Mouse (Mus musculus) adrenal gland, adult 8-10 months (tissue): ENCODE data around the gene Nploc4. TPM values are rescaled to one million over a fixed set of nuclear protein-coding genes. Genes with fewer than 3 reads are reported as not detected.
"Not testable (repeated sequence)": the region's sequence is repeated elsewhere in the genome, so short reads cannot be mapped to it uniquely, and the experiment has no call there.

Experiments
- DNase-seq: peaks from one replicate; pipeline ENCODE4 v3.0.0; 2022
- total RNA-seq, 4 experiments: library from RNA; stranded (reverse); gene quantifications; 2 replicates each; pipeline ENCODE4 v1.2.4; 2022

The Nploc4 gene
- total RNA-seq, 4 experiments from 2014 or later: 89.1 to 108 (median 99.5) TPM

- no peak for DNase-seq
Observed at GRCm38 (mm10) chr11:120442344-120442743, 4.8 kb upstream of the Nploc4 start, which contains the start of gene Tspan10. Tspan10 (plus strand) TSS chr11:120442644.

GRCm38 (mm10) chr11:120437857-120438385, 413 bp upstream of the Nploc4 start:
- DNase-seq: no peak

- no peak for DNase-seq
Observed at GRCm38 (mm10) chr11:120426727-120427126, 10.8 kb downstream of the Nploc4 start.

- DNase-seq: peak; percentile 41
Observed at GRCm38 (mm10) chr11:120423569-120424295, 13.8 kb downstream of the Nploc4 start.

GRCm38 (mm10) chr11:120422651-120423568, 14.6 kb downstream of the Nploc4 start:
- peak; percentile 37 for DNase-seq

- DNase-seq: no peak
Observed at GRCm38 (mm10) chr11:120418592-120418991, 18.9 kb downstream of the Nploc4 start.

GRCm38 (mm10) chr11:120417852-120418251, 19.7 kb downstream of the Nploc4 start:
- no peak for DNase-seq

GRCm38 (mm10) chr11:120413621-120414020, 23.9 kb downstream of the Nploc4 start:
- DNase-seq: not testable (repeated sequence)

GRCm38 (mm10) chr11:120406445-120406844, 31.1 kb downstream of the Nploc4 start:
- DNase-seq: no peak

GRCm38 (mm10) chr11:120405867-120406266, 31.6 kb downstream of the Nploc4 start:
- DNase-seq: no peak

GRCm38 (mm10) chr11:120404814-120405213, 32.7 kb downstream of the Nploc4 start:
- DNase-seq: no peak

GRCm38 (mm10) chr11:120399319-120399718, 38.2 kb downstream of the Nploc4 start:
- no peak for DNase-seq

GRCm38 (mm10) chr11:120397602-120398001, 39.9 kb downstream of the Nploc4 start:
- no peak for DNase-seq

GRCm38 (mm10) chr11:120395661-120396060, 41.8 kb downstream of the Nploc4 start:
- DNase-seq: no peak

GRCm38 (mm10) chr11:120388580-120388979, 48.9 kb downstream of the Nploc4 start:
- DNase-seq: no peak

GRCm38 (mm10) chr11:120387157-120387556, 50.4 kb downstream of the Nploc4 start:
- DNase-seq: no peak

- DNase-seq: no peak
Observed at GRCm38 (mm10) chr11:120386632-120387031, 50.9 kb downstream of the Nploc4 start.

GRCm38 (mm10) chr11:120382509-120382908, 55.0 kb downstream of the Nploc4 start:
- no peak for DNase-seq

GRCm38 (mm10) chr11:120381157-120381556, 56.4 kb downstream of the Nploc4 start:
- no peak for DNase-seq

- no peak for DNase-seq
Observed at GRCm38 (mm10) chr11:120380271-120380670, 57.2 kb downstream of the Nploc4 start.

GRCm38 (mm10) chr11:120378611-120379540, 58.6 kb downstream of the Nploc4 start, which contains the start of gene Faap100:
Faap100 (minus strand) TSS chr11:120378764.
- DNase-seq: peak; percentile 89
